Mouse (Mus musculus) liver, embryonic 11.5 days (tissue): ENCODE results near the gene Cc2d2a. TPM values are rescaled to one million over a fixed set of nuclear protein-coding genes. Genes with fewer than 3 reads are reported as not detected.

Source experiments
- ATAC-seq: fragments of 200-750 bp; cut with Nextera tagmentation; replicated peaks from 2 replicates; pipeline ENCODE4 v1.8.0; 2017; ENCODE audit warnings: moderate number of reproducible peaks, mild to moderate bottlenecking, moderate TSS enrichment, moderate library complexity; ENCODE audit not compliant: low FRiP score
- DNase-seq: peaks from one replicate; pipeline ENCODE4 v3.0.0-alpha.2; 2017; ENCODE audit warnings: low spot score
- H3K27ac ChIP-seq: fragments of 300-500 bp; sonication (generic); 2 replicates; pipeline ENCODE4 v1.5.1; 2014; ENCODE audit warnings: mild to moderate bottlenecking, low read depth, low read length, control low read depth
- H3K27me3 ChIP-seq: fragments of 300-500 bp; sonication (generic); replicated peaks from 2 replicates; pipeline ENCODE4 v1.6.1; 2014; ENCODE audit warnings: low read length, mixed read lengths; ENCODE audit not compliant: control insufficient read depth, insufficient read depth
- H3K36me3 ChIP-seq: fragments of 300-500 bp; sonication (generic); 2 replicates; pipeline ENCODE4 v1.6.1; 2014; ENCODE audit warnings: mild to moderate bottlenecking, low read length, moderate library complexity, mixed read lengths; ENCODE audit not compliant: control insufficient read depth, insufficient read depth
- H3K4me1 ChIP-seq: fragments of 300-500 bp; sonication (generic); replicated peaks from 2 replicates; pipeline ENCODE4 v1.6.1; 2014; ENCODE audit warnings: low read length, mixed read lengths; ENCODE audit not compliant: control insufficient read depth, insufficient read depth
- H3K4me2 ChIP-seq: fragments of 300-500 bp; sonication (generic); 2 replicates; pipeline ENCODE4 v1.6.1; 2014; ENCODE audit warnings: mild to moderate bottlenecking, control low read depth, moderate library complexity
- H3K4me3 ChIP-seq: fragments of 300-500 bp; sonication (generic); 2 replicates; pipeline ENCODE4 v1.5.1; 2014; ENCODE audit warnings: low read depth, low read length, control low read depth
- H3K9ac ChIP-seq: fragments of 300-500 bp; sonication (generic); 2 replicates; pipeline ENCODE4 v1.6.1; 2014; ENCODE audit warnings: low read depth, low read length, control low read depth
- H3K9me3 ChIP-seq: fragments of 300-500 bp; sonication (generic); 2 replicates; pipeline ENCODE4 v1.6.1; 2016; ENCODE audit warnings: low read length, inconsistent platforms, mixed read lengths; ENCODE audit not compliant: control insufficient read depth
- WGBS: fragments of 180-500 bp; shearing (Covaris S2); extraction: QIAGEN DNeasy Blood & Tissue Kit; methylation state at CpG from one replicate; pipeline ENCODE4 v1.1.7; 2014; 5-methylcytosine and 5-hydroxymethylcytosine counted together
- polyA plus RNA-seq: library from polyadenylated mRNA; unstranded; fragments of >200 nt; fragmentation: Nextera tagmentation; extraction: Ambion mirVana; gene quantifications from 2 replicates; pipeline ENCODE4 v1.2.1, GENCODE M21; 2014

The Cc2d2a gene
- polyA plus RNA-seq, 1 experiment from 2014 or later = 3.2 TPM

DNA sequence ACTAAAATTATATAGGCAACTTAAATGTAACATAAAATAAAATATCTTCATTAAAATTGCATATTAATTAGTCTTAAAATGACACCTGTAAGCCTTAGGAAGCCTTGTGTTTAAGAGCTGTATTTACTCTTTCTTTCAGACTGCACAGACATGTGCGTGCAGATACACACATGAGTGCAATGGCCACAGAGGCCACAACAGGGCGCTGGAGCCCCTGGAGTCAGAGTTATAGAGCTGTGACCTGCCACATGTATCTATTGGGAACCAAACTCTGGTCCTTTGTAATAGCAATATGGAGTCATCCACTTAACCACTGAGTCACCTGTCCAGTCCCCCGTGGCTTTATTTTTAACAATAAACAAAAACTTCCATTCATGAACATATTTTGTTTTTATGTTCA, 86.9 kb downstream of the Cc2d2a start:
- no peak overlapping the region for H3K4me2 ChIP-seq
- no peak overlapping the region for H3K27ac ChIP-seq
- no peak overlapping the region for H3K4me3 ChIP-seq
- H3K9me3 ChIP-seq = no peaks in the 10 kb centered on the region
- no peaks in the 10 kb centered on the region for H3K27me3 ChIP-seq
- 84% methylated on average over 3 of the region's 3 CpGs for WGBS
- no peaks in the 10 kb centered on the region for H3K36me3 ChIP-seq
- no peaks in the 10 kb centered on the region for H3K4me1 ChIP-seq
- no peak for DNase-seq
- peak; percentile 45; the same call in 1 of the 2 replicates for ATAC-seq
- no peak overlapping the region for H3K9ac ChIP-seq

DNA sequence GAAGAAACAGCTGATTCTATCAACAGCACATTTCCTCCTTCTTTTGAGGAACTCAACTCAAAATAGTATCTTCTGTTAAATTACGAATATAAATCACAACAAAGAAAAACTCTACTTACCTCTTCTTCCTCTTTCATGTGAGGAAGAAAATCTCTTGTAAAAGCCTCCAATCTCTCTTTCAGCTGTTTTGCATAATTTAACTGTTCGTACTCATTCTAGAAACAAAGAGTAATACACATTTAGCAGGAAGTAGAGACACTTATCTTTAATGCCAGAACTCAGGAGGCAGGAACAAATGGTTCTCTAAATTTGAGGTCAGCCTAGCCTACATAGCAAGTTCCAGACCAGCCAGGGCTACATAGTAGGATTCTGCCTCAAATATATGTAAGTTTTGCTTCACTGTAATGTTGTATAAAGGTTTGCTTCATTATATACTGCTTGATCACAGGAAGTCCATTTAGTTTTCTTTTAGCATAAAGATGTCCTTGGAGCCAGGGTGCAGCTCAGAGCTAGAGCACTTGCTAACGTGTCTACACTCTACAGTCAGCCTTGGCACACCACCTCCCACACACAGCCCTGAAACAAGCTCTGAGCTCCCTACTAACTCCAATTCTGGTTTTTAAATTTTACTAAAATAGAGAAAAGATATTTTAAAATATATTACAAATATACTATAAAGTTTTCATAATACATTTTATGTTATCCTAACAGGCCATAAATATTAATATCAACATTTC, 108.6 kb downstream of the Cc2d2a start:
- no peak overlapping the region for H3K4me3 ChIP-seq
- H3K9me3 ChIP-seq = no peaks in the 10 kb centered on the region
- WGBS = 67% methylated on average over 3 of the region's 3 CpGs
- no peak overlapping the region for H3K4me2 ChIP-seq
- no peak overlapping the region for H3K27ac ChIP-seq
- DNase-seq = no peak
- H3K4me1 ChIP-seq = no peaks in the 10 kb centered on the region
- H3K9ac ChIP-seq = no peak overlapping the region
- H3K27me3 ChIP-seq = no peaks in the 10 kb centered on the region
- ATAC-seq = no peak
- peaks cover 5% of the 10 kb centered on the region; the same call in 1 of the 2 replicates for H3K36me3 ChIP-seq

DNA sequence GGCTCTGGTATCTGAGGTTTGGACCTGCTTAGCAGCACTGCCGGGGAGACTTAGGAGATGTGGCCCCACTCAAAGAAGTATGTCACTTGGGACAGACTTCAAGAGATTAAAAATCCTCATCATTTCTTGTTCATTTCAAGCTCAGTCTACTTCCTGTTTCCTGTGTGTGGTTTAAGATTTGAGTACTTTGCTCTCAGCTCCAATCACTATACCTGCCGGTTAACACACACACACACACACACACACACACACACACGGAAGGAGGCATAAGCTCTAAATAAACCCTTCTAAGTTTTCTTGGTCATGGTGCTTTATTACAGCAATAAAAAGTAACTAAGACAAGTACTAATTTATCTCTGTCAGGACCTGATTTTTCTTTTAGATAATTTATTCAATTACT, 109.4 kb downstream of the Cc2d2a start:
- Histone ChIP-seq H3K4me2 (no peak overlapping the region), H3K4me1 (0 out of 2 replicates have a peak, but pooled peaks cover 2% of the 10 kb centered on the region), H3K9ac (no peak overlapping the region), H3K27ac (no peak overlapping the region), H3K36me3 (peaks cover 3% of the 10 kb centered on the region; the same call in 1 of the 2 replicates), H3K9me3 (no peaks in the 10 kb centered on the region), H3K27me3 (no peaks in the 10 kb centered on the region), H3K4me3 (no peak overlapping the region)
- DNase-seq = no peak
- WGBS = 81% methylated on average over 3 of the region's 3 CpGs
- no peak for ATAC-seq

DNA sequence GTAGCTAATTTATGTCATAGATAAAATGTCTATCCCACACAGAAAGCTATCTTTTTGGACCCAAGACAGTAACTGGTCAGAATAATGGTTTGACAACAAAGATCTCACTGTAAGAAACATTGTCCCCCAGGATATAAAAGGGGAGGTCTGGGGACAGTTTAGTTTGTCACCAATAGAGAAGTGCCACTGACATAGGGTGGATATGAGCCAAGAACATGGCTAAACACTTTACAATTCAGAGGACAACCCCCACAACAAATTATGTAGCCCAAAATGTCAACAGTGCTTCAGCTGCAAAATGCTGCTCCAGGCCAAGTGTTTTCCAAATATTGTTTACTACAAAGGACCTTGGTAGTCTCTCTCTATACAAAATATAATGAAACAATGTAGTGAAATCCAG, 114.3 kb downstream of the Cc2d2a start:
- DNase-seq = no peak

DNA sequence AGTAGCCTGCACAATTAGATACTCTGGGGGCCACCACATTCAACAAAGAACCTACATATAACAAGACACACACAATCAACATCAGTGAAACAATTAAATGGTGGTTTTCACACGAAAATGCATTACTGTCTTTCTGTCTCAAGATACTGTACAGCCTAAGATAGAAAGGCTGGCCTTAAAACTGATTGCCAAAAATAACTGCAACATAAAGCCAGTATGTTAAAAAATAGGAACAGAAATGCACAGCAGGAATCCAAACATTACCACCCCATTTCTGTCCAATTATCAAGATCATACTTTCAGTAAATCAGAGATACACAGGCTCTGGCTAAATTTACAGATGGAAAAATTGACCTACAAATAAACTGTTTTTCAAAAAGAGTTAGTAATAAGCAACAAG, 114.8 kb downstream of the Cc2d2a start:
- Histone ChIP-seq H3K27ac (no peak overlapping the region), H3K4me2 (no peak overlapping the region), H3K9ac (no peak overlapping the region), H3K4me1 (peaks cover 19% of the 10 kb centered on the region), H3K36me3 (no peaks in the 10 kb centered on the region), H3K27me3 (no peaks in the 10 kb centered on the region), H3K9me3 (no peaks in the 10 kb centered on the region), H3K4me3 (no peak overlapping the region)
- no peak for ATAC-seq
- DNase-seq = no peak
- 59% methylated on average over 1 of the region's 1 CpGs for WGBS

More for the DNA sequence above, 114.3 kb downstream of the Cc2d2a start:
- Histone ChIP-seq H3K4me2 (no peak overlapping the region), H3K4me3 (no peak overlapping the region), H3K4me1 (peaks cover 19% of the 10 kb centered on the region), H3K36me3 (no peaks in the 10 kb centered on the region), H3K27me3 (no peaks in the 10 kb centered on the region), H3K9me3 (no peaks in the 10 kb centered on the region), H3K27ac (no peak overlapping the region), H3K9ac (no peak overlapping the region)
- ATAC-seq = no peak

DNA sequence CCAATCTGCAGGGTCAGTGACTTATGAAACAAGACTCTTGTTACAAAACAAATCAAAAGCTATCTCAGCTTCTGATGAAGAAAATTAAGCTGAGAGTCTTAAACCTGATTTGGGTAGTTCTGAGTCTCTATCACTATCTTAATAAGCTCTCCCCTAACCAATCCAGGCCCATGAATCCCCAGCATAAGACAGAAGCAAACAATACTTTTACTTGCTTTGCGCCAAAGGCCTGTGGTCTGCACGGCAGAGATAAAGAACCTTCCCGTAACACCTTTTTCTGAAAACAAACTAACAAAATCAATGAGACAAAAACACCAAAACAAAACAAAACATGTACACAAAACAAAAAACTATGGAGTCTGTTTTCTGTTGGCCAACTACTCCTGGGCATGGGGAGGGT, 116.4 kb downstream of the Cc2d2a start:
- ATAC-seq = no peak
- no peak overlapping the region for H3K27ac ChIP-seq

DNA sequence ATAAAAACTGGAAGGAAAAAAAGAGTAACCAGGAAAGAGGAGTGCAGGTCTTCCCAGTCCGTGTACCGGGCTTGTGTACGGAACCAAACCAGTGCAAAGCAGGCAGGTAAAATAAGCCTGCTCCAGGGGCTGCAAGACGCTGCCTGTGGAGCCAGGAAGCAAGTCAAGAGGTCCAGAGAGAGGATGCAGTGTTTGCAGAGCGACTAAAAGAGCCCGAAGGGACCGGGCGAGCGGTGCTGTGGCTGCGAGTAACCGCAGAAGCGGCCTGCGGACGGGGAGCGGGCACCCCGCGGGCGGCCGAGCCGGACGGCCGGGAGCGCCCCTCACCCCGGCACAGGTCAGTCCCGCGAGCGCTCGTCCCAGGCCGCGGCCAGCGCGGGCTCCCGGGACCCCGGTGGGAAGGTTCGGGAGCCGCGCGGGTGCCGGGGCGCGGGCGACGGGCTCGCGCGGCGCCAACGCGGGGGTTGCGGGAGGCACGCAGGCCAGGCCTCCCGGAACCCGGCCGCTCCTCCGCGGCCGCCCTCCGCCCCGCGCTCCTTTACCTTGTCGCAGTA, 119.4 kb downstream of the Cc2d2a start:
- peak overlapping the region; percentile 94 for H3K4me3 ChIP-seq
- peak; percentile 68 for DNase-seq
- peak overlapping the region; percentile 88 for H3K27ac ChIP-seq
- no peaks in the 10 kb centered on the region for H3K36me3 ChIP-seq
- H3K4me2 ChIP-seq = peak overlapping the region; percentile 65
- H3K9me3 ChIP-seq = no peaks in the 10 kb centered on the region
- peak overlapping the region; percentile 97 for H3K9ac ChIP-seq
- peaks cover 21% of the 10 kb centered on the region for H3K4me1 ChIP-seq
- WGBS = under 1% methylated on average over 59 of the region's 61 CpGs
- ATAC-seq = peak; percentile 66
- H3K27me3 ChIP-seq = no peaks in the 10 kb centered on the region

More for the DNA sequence above, 116.4 kb downstream of the Cc2d2a start:
- peak overlapping the region; percentile 17; the same call in 1 of the 2 replicates for H3K4me2 ChIP-seq
- H3K36me3 ChIP-seq = no peaks in the 10 kb centered on the region
- 57% methylated on average over 3 of the region's 3 CpGs for WGBS
- no peak for DNase-seq
- H3K27me3 ChIP-seq = no peaks in the 10 kb centered on the region
- peaks cover 23% of the 10 kb centered on the region for H3K4me1 ChIP-seq
- no peak overlapping the region for H3K4me3 ChIP-seq
- H3K9ac ChIP-seq = no peak overlapping the region
- no peaks in the 10 kb centered on the region for H3K9me3 ChIP-seq

DNA sequence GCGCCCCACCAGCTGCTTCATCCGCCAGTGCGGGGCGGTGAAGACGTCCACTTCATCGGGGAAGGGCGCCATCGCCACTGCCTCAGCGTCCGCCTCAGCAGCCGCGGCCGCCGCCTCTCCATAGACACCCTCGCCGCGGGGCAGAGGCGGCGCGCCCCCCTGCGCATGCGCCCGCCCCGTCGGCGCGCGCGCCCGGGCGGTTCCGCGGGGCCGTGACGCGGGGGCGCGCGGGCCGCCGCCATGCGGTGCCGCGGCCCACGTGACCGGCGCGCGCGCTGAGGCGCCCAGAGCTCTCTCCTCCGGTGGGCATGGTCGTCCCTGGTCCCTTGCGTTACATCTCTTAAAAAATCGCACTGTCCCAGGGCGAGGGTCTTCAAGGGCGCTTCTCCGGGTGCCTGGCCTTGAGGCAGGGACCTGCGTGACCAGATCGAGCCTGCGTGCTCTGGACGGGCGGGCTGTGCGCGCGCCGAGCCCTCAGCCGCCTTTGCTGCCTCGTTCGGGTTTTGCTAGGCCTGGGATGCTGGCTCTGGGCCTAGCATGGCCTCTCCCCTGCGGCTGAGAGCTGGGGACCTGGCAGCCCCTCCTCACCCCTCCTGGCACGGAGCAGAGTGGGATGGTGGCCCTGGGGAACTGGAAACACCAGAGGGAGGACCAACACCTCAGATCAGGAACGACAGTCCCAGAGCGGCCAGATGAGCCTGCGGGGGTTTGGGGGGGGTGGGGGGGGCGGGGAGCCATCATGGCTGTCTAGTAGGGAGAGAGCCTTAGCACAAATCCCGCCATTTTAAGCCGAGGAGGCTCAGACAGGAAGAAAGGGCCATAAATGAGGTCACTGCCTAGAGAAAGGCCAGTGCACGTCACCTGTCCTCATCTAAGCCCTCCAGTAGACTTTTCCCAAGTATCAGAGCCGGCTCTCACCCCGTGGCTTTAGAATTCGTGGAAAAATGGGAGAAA, 120.1 kb downstream of the Cc2d2a start:
- H3K4me2 ChIP-seq = peak overlapping the region; percentile 93
- no peaks in the 10 kb centered on the region for H3K9me3 ChIP-seq
- peak overlapping the region; percentile 97 for H3K9ac ChIP-seq
- peak overlapping the region; percentile 94 for H3K4me3 ChIP-seq
- 4% methylated on average over 77 of the region's 82 CpGs for WGBS
- DNase-seq = peak; percentile 83
- H3K4me1 ChIP-seq = peaks cover 20% of the 10 kb centered on the region
- no peaks in the 10 kb centered on the region for H3K27me3 ChIP-seq
- H3K36me3 ChIP-seq = no peaks in the 10 kb centered on the region
- H3K27ac ChIP-seq = peak overlapping the region; percentile 88
- ATAC-seq = peak; percentile 86
